Mouse (Mus musculus) lung, embryonic 16.5 days (tissue): ENCODE data around the gene Rbak. TPM values are rescaled to one million over a fixed set of nuclear protein-coding genes. Genes with fewer than 3 reads are reported as not detected.

Experiments used
- ATAC-seq: fragments of 200-750 bp; cut with Nextera tagmentation; 2 replicates; pipeline ENCODE4 v1.8.0; 2017; ENCODE audit warnings: low read depth, mild to moderate bottlenecking, moderate library complexity
- H3K27ac ChIP-seq: fragments of 300-500 bp; sonication (generic); 2 replicates; pipeline ENCODE4 v1.5.1; 2014; ENCODE audit warnings: mild to moderate bottlenecking, control low read depth, low read length
- H3K27me3 ChIP-seq: fragments of 300-500 bp; sonication (generic); 2 replicates; pipeline ENCODE4 v1.6.1; 2014; ENCODE audit warnings: low read depth, low read length, mixed read lengths; ENCODE audit not compliant: control insufficient read depth, insufficient read depth
- H3K36me3 ChIP-seq: fragments of 300-500 bp; sonication (generic); 2 replicates; pipeline ENCODE4 v1.6.1; 2014; ENCODE audit warnings: low read length; ENCODE audit not compliant: control insufficient read depth, insufficient read depth
- H3K4me1 ChIP-seq: fragments of 300-500 bp; sonication (generic); replicated peaks from 2 replicates; pipeline ENCODE4 v1.6.1; 2014; ENCODE audit warnings: low read length, mixed read lengths; ENCODE audit not compliant: control insufficient read depth, insufficient read depth
- H3K4me2 ChIP-seq: fragments of 300-500 bp; sonication (generic); 2 replicates; pipeline ENCODE4 v1.6.1; 2014; ENCODE audit warnings: low read depth, low read length, control low read depth
- H3K4me3 ChIP-seq: fragments of 300-500 bp; sonication (generic); 2 replicates; pipeline ENCODE4 v1.5.1; 2014; ENCODE audit warnings: mild to moderate bottlenecking, low read length, control low read depth
- H3K9ac ChIP-seq: fragments of 300-500 bp; sonication (generic); 2 replicates; pipeline ENCODE4 v1.6.1; 2014; ENCODE audit warnings: low read length, control low read depth
- H3K9me3 ChIP-seq: fragments of 300-500 bp; sonication (generic); 2 replicates; pipeline ENCODE4 v1.6.1; 2016; ENCODE audit warnings: low read length; ENCODE audit not compliant: control insufficient read depth
- WGBS: fragments of 180-500 bp; shearing (Covaris S2); extraction: QIAGEN DNeasy Blood & Tissue Kit; methylation state at CpG from one replicate; pipeline ENCODE4 v1.1.7; 2014; 5-methylcytosine and 5-hydroxymethylcytosine counted together
- microRNA-seq: library from miRNA; unstranded; fragments of <30 nt; microRNA quantifications from one replicate; pipeline ENCODE4, GENCODE M21; 2016
- polyA plus RNA-seq: library from polyadenylated mRNA; unstranded; fragments of >200 nt; fragmentation: Nextera tagmentation; extraction: Ambion mirVana; gene quantifications from 2 replicates; pipeline ENCODE4 v1.2.1, GENCODE M21; 2015

Gene Rbak
- polyA plus RNA-seq, 1 experiment from 2014 or later, result 11.7 TPM

DNA sequence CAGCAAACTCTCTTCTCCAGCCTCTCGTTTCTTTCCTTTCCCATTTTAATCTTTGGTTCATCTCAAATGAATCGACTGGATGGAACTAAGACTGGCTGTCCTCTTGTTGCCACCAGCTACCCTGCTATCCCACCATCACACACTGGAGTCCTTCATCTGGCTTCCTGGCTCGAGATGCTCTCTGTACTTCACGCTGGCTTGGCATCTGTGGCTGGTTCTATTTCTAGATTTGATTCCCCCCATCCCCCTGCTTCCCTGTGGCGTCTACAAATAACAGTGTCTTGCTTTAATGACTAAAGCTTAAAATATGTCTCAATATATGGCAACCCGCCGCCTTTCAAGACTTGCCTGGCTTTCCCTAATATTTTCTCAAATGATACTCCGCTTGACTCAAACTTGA lies 52.7 kb downstream of the Rbak start:
- H3K27ac ChIP-seq, result no peak overlapping the region
- no peak overlapping the region for H3K4me2 ChIP-seq
- H3K36me3 ChIP-seq, result no peaks in the 10 kb centered on the region
- H3K4me1 ChIP-seq, result no peaks in the 10 kb centered on the region
- no peaks in the 10 kb centered on the region for H3K27me3 ChIP-seq
- H3K9me3 ChIP-seq, result peaks cover 9% of the 10 kb centered on the region; the same call in 1 of the 2 replicates
- no peak overlapping the region for H3K9ac ChIP-seq
- no peak overlapping the region for H3K4me3 ChIP-seq
- WGBS, result 80% methylated on average over 8 of the region's 8 CpGs
- ATAC-seq, result no peak

DNA sequence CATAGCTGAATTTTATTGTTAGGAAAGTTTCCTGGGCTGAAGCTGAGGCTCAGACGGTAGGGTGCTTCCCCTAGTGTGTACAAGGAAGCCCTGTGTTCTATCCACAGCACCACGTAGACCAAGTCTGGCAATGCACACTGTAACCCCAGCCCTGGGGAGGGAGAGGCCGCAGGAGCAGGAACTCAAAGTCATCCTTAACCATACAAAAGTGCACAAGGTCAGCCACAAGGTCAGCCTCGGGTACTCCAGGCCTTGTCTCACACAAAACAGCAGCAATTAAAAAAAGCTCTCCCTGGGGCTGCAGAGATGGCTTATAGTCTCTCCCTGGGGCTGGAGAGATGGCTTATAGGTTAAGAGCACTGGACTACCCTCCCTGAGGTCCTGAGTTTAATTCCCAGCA lies 53.7 kb downstream of the Rbak start:
- no peak for ATAC-seq
- no peaks in the 10 kb centered on the region for H3K4me1 ChIP-seq
- H3K27me3 ChIP-seq, result no peaks in the 10 kb centered on the region
- H3K4me2 ChIP-seq, result no peak overlapping the region
- no peak overlapping the region for H3K27ac ChIP-seq
- no peak overlapping the region for H3K9ac ChIP-seq
- H3K36me3 ChIP-seq, result no peaks in the 10 kb centered on the region
- no peak overlapping the region for H3K4me3 ChIP-seq
- WGBS, result 60% methylated on average over 4 of the region's 4 CpGs
- H3K9me3 ChIP-seq, result peaks cover 9% of the 10 kb centered on the region; the same call in 1 of the 2 replicates

DNA sequence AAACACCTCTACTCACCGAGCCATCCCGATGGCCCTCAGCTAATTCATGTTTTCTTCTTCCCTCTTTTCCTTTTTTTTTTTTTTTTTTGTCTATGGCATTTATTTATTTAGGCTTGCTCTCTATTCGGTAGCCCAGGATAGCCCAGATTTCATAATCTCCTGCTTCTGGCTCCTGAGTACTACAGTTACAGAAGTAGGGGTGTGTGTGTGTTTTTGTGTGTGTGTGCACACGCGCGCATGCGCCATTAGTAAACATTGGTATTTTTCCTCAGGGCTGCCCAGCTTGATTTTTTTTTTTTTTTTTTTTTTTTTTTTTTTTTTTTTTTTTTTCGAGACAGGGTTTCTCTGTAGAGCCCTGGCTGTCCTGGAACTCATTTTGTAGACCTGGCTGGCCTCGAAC lies 54.5 kb downstream of the Rbak start:
- Histone ChIP-seq H3K36me3 (no peaks in the 10 kb centered on the region), H3K4me2 (no peak overlapping the region), H3K9ac (no peak overlapping the region), H3K4me1 (no peaks in the 10 kb centered on the region), H3K4me3 (no peak overlapping the region), H3K9me3 (peaks cover 9% of the 10 kb centered on the region; the same call in 1 of the 2 replicates), H3K27me3 (no peaks in the 10 kb centered on the region), H3K27ac (no peak overlapping the region)
- no peak for ATAC-seq
- whole genome bisulfite sequencing, result 89% methylated on average over 9 of the region's 9 CpGs

DNA sequence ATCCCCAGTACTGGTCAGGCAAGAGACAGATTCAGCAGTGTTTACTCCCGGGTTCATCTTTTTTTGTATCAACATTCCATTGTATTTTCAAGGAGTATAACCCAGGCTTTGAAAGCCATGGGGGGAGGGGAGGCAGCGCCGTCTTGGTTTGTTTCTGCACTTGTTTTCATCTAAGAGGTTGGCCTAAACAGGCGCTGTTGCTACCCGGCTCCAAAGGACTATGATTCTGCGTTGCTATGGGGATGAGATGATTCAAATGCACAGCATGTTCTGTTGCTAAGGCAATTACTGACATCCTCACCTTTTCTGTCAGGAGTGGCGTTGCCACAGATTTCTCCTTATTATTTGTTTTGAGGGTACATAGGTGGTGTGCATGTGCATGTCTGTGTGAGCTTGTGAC lies 55.0 kb downstream of the Rbak start:
- no peak overlapping the region for H3K4me2 ChIP-seq
- no peaks in the 10 kb centered on the region for H3K27me3 ChIP-seq
- WGBS, result 52% methylated on average over 7 of the region's 7 CpGs
- H3K4me1 ChIP-seq, result no peaks in the 10 kb centered on the region
- H3K27ac ChIP-seq, result no peak overlapping the region
- no peak overlapping the region for H3K9ac ChIP-seq
- ATAC-seq, result no peak
- H3K36me3 ChIP-seq, result no peaks in the 10 kb centered on the region
- peaks cover 9% of the 10 kb centered on the region; the same call in 1 of the 2 replicates for H3K9me3 ChIP-seq
- no peak overlapping the region for H3K4me3 ChIP-seq

DNA sequence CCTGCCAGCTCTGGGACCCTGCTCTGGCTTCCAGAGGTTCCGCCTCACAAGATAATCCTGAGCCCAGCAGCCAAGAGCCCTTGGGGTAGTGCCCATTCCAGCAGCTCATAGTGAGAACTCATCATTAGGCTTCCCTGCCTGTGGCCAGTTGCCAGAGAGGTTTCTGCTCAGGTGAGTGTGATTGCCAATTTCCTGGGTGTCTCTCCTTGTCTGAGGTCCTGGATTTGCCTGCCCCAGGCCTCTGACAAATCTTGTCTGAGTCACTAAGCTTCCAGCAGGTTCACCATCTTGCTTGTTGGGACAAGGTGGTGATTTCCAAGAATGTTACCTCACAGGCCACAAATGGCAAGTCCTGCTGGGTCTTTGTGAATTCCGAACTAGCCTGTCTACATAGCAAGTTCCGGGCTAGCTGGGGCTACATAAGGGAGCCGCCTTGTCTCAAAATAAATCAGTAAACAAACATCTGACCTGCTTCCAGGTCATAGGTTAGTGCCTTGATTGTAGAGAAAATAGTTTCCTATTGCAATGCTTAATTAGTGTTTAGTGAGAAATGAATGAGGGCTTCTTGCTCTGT lies 55.7 kb downstream of the Rbak start:
- Histone ChIP-seq H3K4me3 (no peak overlapping the region), H3K9me3 (peaks cover 5% of the 10 kb centered on the region; the same call in 1 of the 2 replicates), H3K4me2 (no peak overlapping the region), H3K27ac (no peak overlapping the region), H3K9ac (no peak overlapping the region), H3K27me3 (no peaks in the 10 kb centered on the region), H3K36me3 (no peaks in the 10 kb centered on the region), H3K4me1 (no peaks in the 10 kb centered on the region)
- no peak for ATAC-seq
- WGBS, result 74% methylated on average over 4 of the region's 4 CpGs

DNA sequence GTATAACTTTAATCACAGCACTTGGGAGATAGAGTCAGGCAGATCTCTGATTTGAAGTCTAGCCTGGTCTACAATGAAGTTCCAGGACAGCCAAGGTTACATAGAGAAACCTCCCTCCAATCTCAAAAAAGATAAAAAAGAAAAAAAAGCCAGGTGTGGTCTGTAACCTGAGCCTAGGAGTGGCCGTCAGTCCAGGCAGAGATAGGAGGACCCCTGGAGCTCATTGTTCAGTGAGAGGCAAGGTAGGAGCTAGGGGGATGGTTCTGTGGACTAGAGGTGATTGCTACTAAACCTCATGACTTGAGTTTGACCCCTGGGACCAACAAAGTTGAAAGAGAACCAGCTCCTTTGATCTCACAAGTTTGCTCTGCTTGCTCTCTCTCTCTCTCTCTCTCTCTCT lies 57.9 kb downstream of the Rbak start:
- Histone ChIP-seq H3K36me3 (no peaks in the 10 kb centered on the region), H3K4me3 (no peak overlapping the region), H3K4me2 (no peak overlapping the region), H3K9me3 (no peaks in the 10 kb centered on the region), H3K27ac (no peak overlapping the region), H3K9ac (no peak overlapping the region), H3K4me1 (no peaks in the 10 kb centered on the region), H3K27me3 (no peaks in the 10 kb centered on the region)
- ATAC-seq, result no peak
- WGBS, result 33% methylated on average over 1 of the region's 1 CpGs

Small RNA genes within 50 kb of the gene (microRNA-seq; reads per million reads assigned to microRNA genes)
- gene Gm44405, result not detected

Other genes with a start within 250 kb of the Rbak start
- gene Fscn1, start 220.4 kb downstream of the Rbak start, polyA plus RNA-seq, result 181 and 222 TPM in 2 replicates
- 35.0 and 35.9 TPM in 2 replicates for gene Rnf216, start 67.8 kb downstream of the Rbak start, polyA plus RNA-seq
- gene Olfr718-ps1, start 33.2 kb downstream of the Rbak start, polyA plus RNA-seq, result not detected in 2 replicates
- 0.11 TPM in 1 of 2 replicates, not detected in the other for gene Spdye4b, start 242 bp upstream of the Rbak start, polyA plus RNA-seq
- not detected in 2 replicates for gene Spdye4a, start 46.1 kb upstream of the Rbak start, polyA plus RNA-seq
- 13.0 and 13.9 TPM in 2 replicates for gene Zfp12, start 54.4 kb upstream of the Rbak start, polyA plus RNA-seq
- 0.92 and 1.2 TPM in 2 replicates for gene Zfp316, start 89.2 kb upstream of the Rbak start, polyA plus RNA-seq
- gene Zfp853, start 112.8 kb upstream of the Rbak start, polyA plus RNA-seq, result 0.05 TPM in 1 of 2 replicates, not detected in the other
- 32.3 and 33.0 TPM in 2 replicates for gene E130309D02Rik, start 134.6 kb upstream of the Rbak start, polyA plus RNA-seq
- 72.7 and 79.2 TPM in 2 replicates for gene Zdhhc4, start 148.5 kb upstream of the Rbak start, polyA plus RNA-seq
- gene Grid2ip, start 176.6 kb upstream of the Rbak start, polyA plus RNA-seq, result 0.04 TPM in 1 of 2 replicates, not detected in the other
- 320 and 341 TPM in 2 replicates for gene Kdelr2, start 223.1 kb upstream of the Rbak start, polyA plus RNA-seq